Mouse (Mus musculus): ENCODE measurements at regions not wholly inside any gene's neighbourhood (a gene's known extent, or its start where the extent isn't known, plus 50 kb on each side); places are given as distances from the start of the nearest gene placed in this dataset.
"Not testable (repeated sequence)": the region's sequence is repeated elsewhere in the genome, so short reads cannot be mapped to it uniquely, and the experiment has no call there.

- no peak overlapping the region for H3K27ac ChIP-seq (ENCODE audit: insufficient read depth, low read depth, low read length, poor library complexity, severe bottlenecking)
- DNase-seq (ENCODE audit: low read depth, low spot score): no peak
- no peaks in the 10 kb centered on the region for H3K4me1 ChIP-seq (ENCODE audit: control insufficient read depth in 2 of 2, insufficient read depth in 2 of 2, low read length in 2 of 2, poor library complexity in 1 of 2)
- H3K4me3 ChIP-seq (ENCODE audit: insufficient read depth in 1 of 2, low read depth in 1 of 2, low read length in 2 of 2, poor library complexity in 1 of 2, severe bottlenecking in 1 of 2): no peak overlapping the region
- H3K9ac ChIP-seq (ENCODE audit: insufficient read depth, low read depth, low read length, poor library complexity, severe bottlenecking): no peak overlapping the region
- no peak for TF ChIP-seq CHD2 (IDR thresholded peaks at IDR 0.05; ENCODE audit: low read depth, low read length)
- no peak for TF ChIP-seq HCFC1 (IDR thresholded peaks at IDR 0.05; ENCODE audit: borderline replicate concordance, insufficient read depth, low read length)
- TF ChIP-seq MAFK (IDR thresholded peaks at IDR 0.05; ENCODE audit: insufficient read depth, low read depth, low read length): no peak
- no peak for TF ChIP-seq ZNF384 (IDR thresholded peaks at IDR 0.05; ENCODE audit: low read depth, low read length)
- TF ChIP-seq ZC3H11A (IDR thresholded peaks at IDR 0.05; ENCODE audit: borderline replicate concordance, low read depth, low read length): no peak
- H3K36me3 ChIP-seq (ENCODE audit: control insufficient read depth, insufficient read depth, low read length, poor library complexity, severe bottlenecking): no peaks in the 10 kb centered on the region
- in situ Hi-C loops (cut with MboI; ENCODE audit: low sequenced_read_pairs in 2 of 2, unreplicated experiment in 2 of 2): no loop called here
- H3K9me3 ChIP-seq (ENCODE audit: control insufficient read depth, insufficient read depth, low read depth, low read length): no peaks in the 10 kb centered on the region
Measured at GRCm38 (mm10) chr5:3267021-3267420, 74.3 kb upstream of the Cdk6 start.

- H3K9me3 ChIP-seq (ENCODE audit: control insufficient read depth, insufficient read depth, low read depth, low read length): no peaks in the 10 kb centered on the region
- no peak for DNase-seq (ENCODE audit: low read depth, low spot score)
- no peak overlapping the region for H3K27ac ChIP-seq (ENCODE audit: insufficient read depth, low read depth, low read length, poor library complexity, severe bottlenecking)
- TF ChIP-seq HCFC1 (IDR thresholded peaks at IDR 0.05; ENCODE audit: borderline replicate concordance, insufficient read depth, low read length) (no peak), ZC3H11A (IDR thresholded peaks at IDR 0.05; ENCODE audit: borderline replicate concordance, low read depth, low read length) (no peak), MAFK (IDR thresholded peaks at IDR 0.05; ENCODE audit: insufficient read depth, low read depth, low read length) (no peak), CHD2 (IDR thresholded peaks at IDR 0.05; ENCODE audit: low read depth, low read length) (no peak), ZNF384 (IDR thresholded peaks at IDR 0.05; ENCODE audit: low read depth, low read length) (no peak)
- H3K36me3 ChIP-seq (ENCODE audit: control insufficient read depth, insufficient read depth, low read length, poor library complexity, severe bottlenecking): no peaks in the 10 kb centered on the region
- H3K4me3 ChIP-seq (ENCODE audit: insufficient read depth in 1 of 2, low read depth in 1 of 2, low read length in 2 of 2, poor library complexity in 1 of 2, severe bottlenecking in 1 of 2): no peak overlapping the region
- in situ Hi-C loops (cut with MboI; ENCODE audit: low sequenced_read_pairs in 2 of 2, unreplicated experiment in 2 of 2): no loop called here
- no peaks in the 10 kb centered on the region for H3K4me1 ChIP-seq (ENCODE audit: control insufficient read depth in 2 of 2, insufficient read depth in 2 of 2, low read length in 2 of 2, poor library complexity in 1 of 2)
- no peak overlapping the region for H3K9ac ChIP-seq (ENCODE audit: insufficient read depth, low read depth, low read length, poor library complexity, severe bottlenecking)
Measured at GRCm38 (mm10) chr5:3269760-3270159, 71.5 kb upstream of the Cdk6 start.

GRCm38 (mm10) chr5:3273140-3273539 lies 68.1 kb upstream of the Cdk6 start:
- H3K36me3 ChIP-seq (ENCODE audit: control insufficient read depth, insufficient read depth, low read length, poor library complexity, severe bottlenecking); H3K9ac ChIP-seq (ENCODE audit: insufficient read depth, low read depth, low read length, poor library complexity, severe bottlenecking); H3K27ac ChIP-seq (ENCODE audit: insufficient read depth, low read depth, low read length, poor library complexity, severe bottlenecking); H3K4me3 ChIP-seq (ENCODE audit: insufficient read depth in 1 of 2, low read depth in 1 of 2, low read length in 2 of 2, poor library complexity in 1 of 2, severe bottlenecking in 1 of 2); H3K4me1 ChIP-seq (ENCODE audit: control insufficient read depth in 2 of 2, insufficient read depth in 2 of 2, low read length in 2 of 2, poor library complexity in 1 of 2); DNase-seq (ENCODE audit: low read depth, low spot score); in situ Hi-C loops (cut with MboI; ENCODE audit: low sequenced_read_pairs in 2 of 2, unreplicated experiment in 2 of 2); H3K9me3 ChIP-seq (ENCODE audit: control insufficient read depth, insufficient read depth, low read depth, low read length): not testable (repeated sequence)

GRCm38 (mm10) chr5:3277241-3277640 lies 64.0 kb upstream of the Cdk6 start:
- H3K9me3 ChIP-seq (ENCODE audit: control insufficient read depth, insufficient read depth, low read depth, low read length); H3K27ac ChIP-seq (ENCODE audit: insufficient read depth, low read depth, low read length, poor library complexity, severe bottlenecking); H3K4me1 ChIP-seq (ENCODE audit: control insufficient read depth in 2 of 2, insufficient read depth in 2 of 2, low read length in 2 of 2, poor library complexity in 1 of 2); H3K4me3 ChIP-seq (ENCODE audit: insufficient read depth in 1 of 2, low read depth in 1 of 2, low read length in 2 of 2, poor library complexity in 1 of 2, severe bottlenecking in 1 of 2); in situ Hi-C loops (cut with MboI; ENCODE audit: low sequenced_read_pairs in 2 of 2, unreplicated experiment in 2 of 2); DNase-seq (ENCODE audit: low read depth, low spot score); H3K9ac ChIP-seq (ENCODE audit: insufficient read depth, low read depth, low read length, poor library complexity, severe bottlenecking); H3K36me3 ChIP-seq (ENCODE audit: control insufficient read depth, insufficient read depth, low read length, poor library complexity, severe bottlenecking): not testable (repeated sequence)

GRCm38 (mm10) chr5:3278956-3279355 lies 62.3 kb upstream of the Cdk6 start:
- in situ Hi-C loops (cut with MboI; ENCODE audit: low sequenced_read_pairs in 2 of 2, unreplicated experiment in 2 of 2); H3K27ac ChIP-seq (ENCODE audit: insufficient read depth, low read depth, low read length, poor library complexity, severe bottlenecking); H3K9ac ChIP-seq (ENCODE audit: insufficient read depth, low read depth, low read length, poor library complexity, severe bottlenecking); H3K36me3 ChIP-seq (ENCODE audit: control insufficient read depth, insufficient read depth, low read length, poor library complexity, severe bottlenecking); H3K4me3 ChIP-seq (ENCODE audit: insufficient read depth in 1 of 2, low read depth in 1 of 2, low read length in 2 of 2, poor library complexity in 1 of 2, severe bottlenecking in 1 of 2); H3K4me1 ChIP-seq (ENCODE audit: control insufficient read depth in 2 of 2, insufficient read depth in 2 of 2, low read length in 2 of 2, poor library complexity in 1 of 2); DNase-seq (ENCODE audit: low read depth, low spot score); H3K9me3 ChIP-seq (ENCODE audit: control insufficient read depth, insufficient read depth, low read depth, low read length): not testable (repeated sequence)

GRCm38 (mm10) chr5:3281911-3282506 lies 59.3 kb upstream of the Cdk6 start:
- H3K9ac ChIP-seq (ENCODE audit: insufficient read depth, low read depth, low read length, poor library complexity, severe bottlenecking); H3K9me3 ChIP-seq (ENCODE audit: control insufficient read depth, insufficient read depth, low read depth, low read length); H3K4me3 ChIP-seq (ENCODE audit: insufficient read depth in 1 of 2, low read depth in 1 of 2, low read length in 2 of 2, poor library complexity in 1 of 2, severe bottlenecking in 1 of 2); in situ Hi-C loops (cut with MboI; ENCODE audit: low sequenced_read_pairs in 2 of 2, unreplicated experiment in 2 of 2); H3K27ac ChIP-seq (ENCODE audit: insufficient read depth, low read depth, low read length, poor library complexity, severe bottlenecking); DNase-seq (ENCODE audit: low read depth, low spot score); H3K36me3 ChIP-seq (ENCODE audit: control insufficient read depth, insufficient read depth, low read length, poor library complexity, severe bottlenecking); H3K4me1 ChIP-seq (ENCODE audit: control insufficient read depth in 2 of 2, insufficient read depth in 2 of 2, low read length in 2 of 2, poor library complexity in 1 of 2): not testable (repeated sequence)
